ENCODE assay signal across 8 mouse cellular contexts in genomic region chr12:99096930-99097617, GRCm38 (mm10).
DNase-seq lines count a peak whose midpoint lies in the region; ATAC-seq and TF ChIP-seq lines count a peak whose summit lies in the region.

No protein-coding gene starts in this region.

- intact Hi-C loops in gastrocnemius, adult 2 months (cut with DNase I): loop anchor here (2.0 to 10.0 kb wide), 5 partner anchors 55 to 742 kb away; partner anchors contain the start of gene Foxn3
- intact Hi-C loops in left cerebral cortex, adult 2 months (cut with DNase I): loop anchor here (2.0 to 10.0 kb wide), 5 partner anchors 55 to 765 kb away; partner anchors contain the start of gene Foxn3

- peak overlapping the region; percentile 86 for H3K27ac ChIP-seq in gastrocnemius, adult 2 months
- H3K27ac ChIP-seq in left cerebral cortex, adult 2 months: no peak overlapping the region

- peak; percentile 95 for TF ChIP-seq CTCF in gastrocnemius, adult 2 months (IDR thresholded peaks at IDR 0.05)
- TF ChIP-seq CTCF in left cerebral cortex, adult 2 months (IDR thresholded peaks at IDR 0.05): peak; percentile 90

- peak; percentile 69 for ATAC-seq in megakaryocyte, adult 5-6 weeks (ENCODE audit: poor library complexity, severe bottlenecking)

- peak; percentile 65 for DNase-seq in WW6 (ENCODE audit: low read depth, low spot score)
- DNase-seq in cerebellum, postnatal 4 days (ENCODE audit: low spot score in 2 of 2): peak; percentile 73 to 89
- peak; percentile 84 for DNase-seq in gastrocnemius, adult 2 months
- peak; percentile 86 for DNase-seq in hindlimb bud, embryonic 11.5 days (ENCODE audit: extremely low spot score, low read depth, low spot score)
- DNase-seq in left cerebral cortex, adult 2 months (ENCODE audit: extremely low spot score in 1 of 2, low spot score in 2 of 2): peak; percentile 82 to 87
- peak; percentile 90 for DNase-seq in right cerebral cortex, postnatal 14 days
- DNase-seq in urinary bladder, postnatal 25 days (ENCODE audit: low spot score): peak; percentile 76

- peak overlapping the region; percentile 42 for H3K4me3 ChIP-seq in gastrocnemius, adult 2 months
- no peak overlapping the region for H3K4me3 ChIP-seq in left cerebral cortex, adult 2 months
